Mouse (Mus musculus) left cerebral cortex, adult 2 months (tissue): ENCODE data around the gene Gucy2c. TPM values are rescaled to one million over a fixed set of nuclear protein-coding genes. Genes with fewer than 3 reads are reported as not detected.

Source experiments
- DNase-seq, 2 experiments: peaks; one replicate each; pipeline ENCODE4 v3.0.0; 2021 to 2022; ENCODE audit warnings: low spot score in 2 of 2, mixed read lengths in 1 of 2; ENCODE audit errors: extremely low spot score in 1 of 2
- H3K27ac ChIP-seq: fragments of 200-600 bp; 2 replicates; pipeline ENCODE4 v1.8.1; 2022
- H3K4me3 ChIP-seq: fragments of 200-600 bp; 2 replicates; pipeline ENCODE4 v1.8.1; 2022
- CTCF ChIP-seq: fragments of 200-600 bp; IDR thresholded peaks from 2 replicates; pipeline ENCODE4 v1.8.1; 2022; ENCODE audit warnings: antibody characterized with exemption, mild to moderate bottlenecking, moderate library complexity
- intact Hi-C: fragments of 180-260 bp; cut with DNase I; formaldehyde crosslinking; loops from one replicate; pipeline ENCODE4 v1.15.1; 2025
- long read RNA-seq, 2 experiments: library from polyadenylated mRNA; stranded (forward); transcript quantifications; one replicate each; pipeline ENCODE4 v2.0.0; 2021; ENCODE audit warnings: borderline mapping rate in 2 of 2
- total RNA-seq, 2 experiments: library from RNA; stranded (reverse); gene quantifications; 2 replicates each; pipeline ENCODE4 v1.2.3; 2021

The Gucy2c gene
- under 1 TPM; 0.38 to 0.40 TPM for total RNA-seq
- long read RNA-seq, experiment 1: 0 reads
- long read RNA-seq, experiment 2: 0 reads

GRCm38 (mm10) chr6:136781377-136781986 lies at the start of gene Gucy2c:
Gucy2c (minus strand) TSS chr6:136781765.
- intact Hi-C loops: no loop called here
- DNase-seq: no peak
- no peak for TF ChIP-seq CTCF
- Histone ChIP-seq H3K4me3 (no peak within 1 kb of the TSS), H3K27ac (no peak within 1 kb of the TSS)

GRCm38 (mm10) chr6:136828681-136829080 lies 47.1 kb upstream of the Gucy2c start:
- no peak for TF ChIP-seq CTCF
- intact Hi-C loops: loop anchor here (1.0 to 10.0 kb wide), 2 partner anchors 20 to 1814 kb away; partner anchors contain the start of genes Ddx47 and H2afj
- Histone ChIP-seq H3K4me3 (peak overlapping the region; percentile 45), H3K27ac (peak overlapping the region; percentile 98)
- DNase-seq: no peak

- intact Hi-C loops: loop anchor here (1.0 to 10.0 kb wide), 3 partner anchors 20 to 1813 kb away; partner anchors contain the start of genes Ddx47, H2afj and Hist4h4
- peak; percentile 14 for TF ChIP-seq CTCF
- H3K27ac ChIP-seq: peak within 1 kb of the TSS; percentile 98
- peak within 1 kb of the TSS; percentile 79 for H3K4me3 ChIP-seq
- peak; percentile 95 for DNase-seq
Measured at GRCm38 (mm10) chr6:136827881-136828561, 46.5 kb upstream of the Gucy2c start, which contains the start of gene Wbp11. Wbp11 (minus strand) TSS chr6:136828233.

- no peak for DNase-seq
- H3K27ac ChIP-seq: peak within 1 kb of the TSS; percentile 98
- intact Hi-C loops: loop anchor here (1.0 to 10.0 kb wide), 2 partner anchors 23 to 1813 kb away; partner anchors contain the start of genes Ddx47 and Hist4h4
- peak within 1 kb of the TSS; percentile 79 for H3K4me3 ChIP-seq
- no peak for TF ChIP-seq CTCF
Measured at GRCm38 (mm10) chr6:136827516-136827880, 45.9 kb upstream of the Gucy2c start, which contains the start of gene BC049715. BC049715 (plus strand) TSS chr6:136827626.

- no peak for TF ChIP-seq CTCF
- DNase-seq: no peak
- intact Hi-C loops: loop anchor here (1.0 to 10.0 kb wide), 2 partner anchors 23 to 1812 kb away; partner anchors contain the start of genes Ddx47 and Hist4h4
- Histone ChIP-seq H3K27ac (peak overlapping the region; percentile 95; the same call in 1 of the 2 replicates), H3K4me3 (peak overlapping the region; percentile 79)
Measured at GRCm38 (mm10) chr6:136827116-136827515, 45.6 kb upstream of the Gucy2c start.

GRCm38 (mm10) chr6:136824987-136825386 lies 43.4 kb upstream of the Gucy2c start:
- no peak overlapping the region for H3K4me3 ChIP-seq
- H3K27ac ChIP-seq: no peak overlapping the region
- no peak for DNase-seq
- no peak for TF ChIP-seq CTCF
- intact Hi-C loops: loop anchor here (10.0 kb wide), 1 partner anchor 1810 kb away; the partner anchor contains the start of gene Ddx47

GRCm38 (mm10) chr6:136821086-136821485 lies 39.5 kb upstream of the Gucy2c start:
- no peak for DNase-seq
- Histone ChIP-seq H3K4me3 (no peak overlapping the region), H3K27ac (no peak overlapping the region)
- no peak for TF ChIP-seq CTCF
- intact Hi-C loops: loop anchor here (10.0 kb wide), 1 partner anchor 1806 kb away; the partner anchor contains the start of gene Ddx47

- TF ChIP-seq CTCF: no peak
- intact Hi-C loops: loop anchor here (10.0 kb wide), 1 partner anchor 1806 kb away; the partner anchor contains the start of gene Ddx47
- DNase-seq: no peak
- Histone ChIP-seq H3K4me3 (no peak overlapping the region), H3K27ac (no peak overlapping the region)
Measured at GRCm38 (mm10) chr6:136820381-136820780, 38.8 kb upstream of the Gucy2c start.

GRCm38 (mm10) chr6:136817549-136817948 lies 36.0 kb upstream of the Gucy2c start:
- intact Hi-C loops: no loop called here
- peak; percentile 67 to 79 for DNase-seq
- H3K27ac ChIP-seq: peak overlapping the region; percentile 88
- no peak overlapping the region for H3K4me3 ChIP-seq
- no peak for TF ChIP-seq CTCF

- no peak for TF ChIP-seq CTCF
- H3K27ac ChIP-seq: peak overlapping the region; percentile 83
- intact Hi-C loops: no loop called here
Measured at GRCm38 (mm10) chr6:136816826-136817225, 35.3 kb upstream of the Gucy2c start.

GRCm38 (mm10) chr6:136815381-136815780 lies 33.8 kb upstream of the Gucy2c start:
- intact Hi-C loops: no loop called here
- H3K27ac ChIP-seq: peak overlapping the region; percentile 83; the same call in 1 of the 2 replicates
- H3K4me3 ChIP-seq: no peak overlapping the region
- TF ChIP-seq CTCF: no peak
- no peak for DNase-seq

More at GRCm38 (mm10) chr6:136816826-136817225, 35.3 kb upstream of the Gucy2c start:
- no peak overlapping the region for H3K4me3 ChIP-seq
- no peak for DNase-seq

- no peak for DNase-seq
- intact Hi-C loops: no loop called here
Measured at GRCm38 (mm10) chr6:136813117-136813516, 31.6 kb upstream of the Gucy2c start.

More at GRCm38 (mm10) chr6:136813117-136813516, 31.6 kb upstream of the Gucy2c start:
- peak; percentile 36 for TF ChIP-seq CTCF
- Histone ChIP-seq H3K4me3 (no peak overlapping the region), H3K27ac (peak overlapping the region; percentile 32; the same call in 1 of the 2 replicates)
